Mouse (Mus musculus) kidney, adult 2 months (tissue): ENCODE results near the gene Ak2. TPM values are rescaled to one million over a fixed set of nuclear protein-coding genes. Genes with fewer than 3 reads are reported as not detected.

Experiments used
- DNase-seq: peaks from one replicate; pipeline ENCODE4 v3.0.0; 2021
- H3K27ac ChIP-seq: fragments of 200-500 bp; 2 replicates; pipeline ENCODE4 v1.5.1; 2012; ENCODE audit warnings: low read depth, low read length, control low read depth, inconsistent platforms; ENCODE audit not compliant: insufficient read depth
- H3K27me3 ChIP-seq: fragments of 200-500 bp; replicated peaks from 2 replicates; pipeline ENCODE4 v1.6.1; 2012; ENCODE audit warnings: mild to moderate bottlenecking, moderate library complexity, low read length, inconsistent platforms; ENCODE audit not compliant: control insufficient read depth, insufficient read depth
- H3K36me3 ChIP-seq: fragments of 200-500 bp; 2 replicates; pipeline ENCODE4 v1.6.1; 2012; ENCODE audit warnings: mild to moderate bottlenecking, moderate library complexity, low read length, inconsistent platforms; ENCODE audit not compliant: control insufficient read depth, insufficient read depth
- H3K4me1 ChIP-seq: fragments of 200-500 bp; 2 replicates; pipeline ENCODE4 v1.6.1; 2011; ENCODE audit warnings: low read length; ENCODE audit not compliant: control insufficient read depth, insufficient read depth
- H3K4me3 ChIP-seq: fragments of 200-500 bp; 2 replicates; pipeline ENCODE4 v1.5.1; 2011; ENCODE audit warnings: mild to moderate bottlenecking, low read depth, low read length, control low read depth; ENCODE audit not compliant: insufficient read depth
- CTCF ChIP-seq: fragments of 200-500 bp; conservative IDR thresholded peaks from 2 replicates; pipeline ENCODE4 v1.5.1; 2011; ENCODE audit warnings: low read depth, mild to moderate bottlenecking, control low read depth, low read length, moderate library complexity, mixed read lengths; ENCODE audit not compliant: insufficient read depth, insufficient read length
- POLR2A ChIP-seq: fragments of 200-500 bp; IDR thresholded peaks from one replicate; pipeline ENCODE4 v1.6.1; 2011; ENCODE audit warnings: low read depth, low read length, control low read depth
- WGBS: fragments of 180-500 bp; shearing (Covaris S2); methylation state at CpG from one replicate; pipeline ENCODE4 v1.1.7; 2018; 5-methylcytosine and 5-hydroxymethylcytosine counted together
- polyA plus RNA-seq: library from polyadenylated mRNA; depleted of rRNA; stranded (reverse); fragments of >200 nt; gene quantifications from 2 replicates; pipeline ENCODE4 v1.2.3, GENCODE M21; 2012; rRNA removed

Gene Ak2
- polyA plus RNA-seq, 1 experiment = 110 TPM

GRCm38 (mm10) chr4:129054757-129055156, 63.0 kb downstream of the Ak2 start:
- peaks cover 9% of the 10 kb centered on the region; the same call in 1 of the 2 replicates for H3K4me1 ChIP-seq
- H3K27me3 ChIP-seq = no peaks in the 10 kb centered on the region
- DNase-seq = peak; percentile 38
- peak overlapping the region; percentile 53; the same call in 1 of the 2 replicates for H3K27ac ChIP-seq
- 68% methylated on average over 12 of the region's 12 CpGs for WGBS
- H3K36me3 ChIP-seq = no peaks in the 10 kb centered on the region
- no peak for TF ChIP-seq POLR2A
- no peak for TF ChIP-seq CTCF
- no peak overlapping the region for H3K4me3 ChIP-seq

DNA sequence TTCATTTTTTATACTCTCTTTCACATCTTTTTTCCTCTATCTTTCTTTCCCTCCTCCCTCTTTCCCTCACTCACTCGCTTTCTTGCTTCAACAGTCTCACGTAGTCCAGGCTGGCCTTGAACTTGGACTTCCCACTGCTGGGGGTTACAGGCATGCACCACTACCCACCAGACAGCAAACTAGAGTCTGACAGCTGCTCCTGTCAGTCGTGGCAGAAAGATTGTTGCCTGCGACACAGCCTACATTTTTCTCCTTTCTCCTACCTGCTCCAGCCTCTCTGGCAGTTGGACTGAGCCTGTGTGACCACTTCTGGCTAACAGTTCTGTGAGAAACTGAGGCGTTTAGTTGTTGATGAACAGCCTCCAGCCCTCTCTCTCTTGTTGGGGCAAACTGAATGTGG, 63.8 kb downstream of the Ak2 start:
- Histone ChIP-seq H3K27ac (no peak overlapping the region; the same call in 1 of the 2 replicates), H3K4me3 (no peak overlapping the region), H3K4me1 (peaks cover 13% of the 10 kb centered on the region; the same call in 1 of the 2 replicates), H3K36me3 (no peaks in the 10 kb centered on the region), H3K27me3 (no peaks in the 10 kb centered on the region)
- WGBS = 88% methylated on average over 5 of the region's 5 CpGs
- no peak for TF ChIP-seq POLR2A
- TF ChIP-seq CTCF = no peak
- no peak for DNase-seq

DNA sequence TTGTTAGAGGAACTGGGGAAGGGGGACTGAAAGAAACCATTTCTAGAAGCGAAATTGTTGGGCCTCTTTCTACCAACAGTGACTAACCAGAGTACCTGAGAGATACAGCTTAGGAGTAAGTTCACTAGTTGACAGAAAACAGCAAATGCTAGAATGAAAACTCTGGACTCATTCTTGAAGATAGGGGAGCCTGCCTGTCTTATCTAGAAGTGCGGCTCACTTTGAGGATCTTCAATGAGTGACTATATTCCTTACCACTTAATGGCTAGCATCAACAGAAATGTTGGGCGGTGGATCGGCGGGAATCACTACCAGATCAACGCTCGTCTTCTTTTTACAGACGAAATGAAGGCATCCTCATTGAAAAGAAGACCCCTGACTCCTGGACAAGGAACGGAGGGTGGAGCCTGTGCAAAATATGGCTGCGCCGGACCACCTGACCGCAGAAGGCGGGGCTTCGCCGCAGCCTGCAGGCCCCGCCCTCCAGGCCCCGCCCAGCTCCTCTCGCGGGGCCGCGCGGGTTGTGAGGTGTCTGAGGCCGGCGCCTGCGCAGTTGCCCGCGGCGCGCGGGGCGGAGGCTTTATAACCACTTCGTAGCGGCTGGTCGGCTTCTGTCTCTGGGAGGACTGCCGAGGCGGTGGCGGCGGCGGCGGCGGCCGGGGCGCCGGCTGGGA, 65.9 kb downstream of the Ak2 start:
- DNase-seq = peak; percentile 97
- Histone ChIP-seq H3K27me3 (no peaks in the 10 kb centered on the region), H3K4me1 (peaks cover 13% of the 10 kb centered on the region; the same call in 1 of the 2 replicates), H3K27ac (peak overlapping the region; percentile 61), H3K4me3 (peak overlapping the region; percentile 86), H3K36me3 (no peaks in the 10 kb centered on the region)
- TF ChIP-seq POLR2A (peak; percentile 76), CTCF (no peak)
- 5% methylated on average over 41 of the region's 44 CpGs for WGBS

- H3K27ac ChIP-seq = peak within 1 kb of the TSS; percentile 61
- WGBS = under 1% methylated on average over 102 of the region's 107 CpGs
- no peak for TF ChIP-seq CTCF
- TF ChIP-seq POLR2A = no peak
- no peaks in the 10 kb centered on the region for H3K27me3 ChIP-seq
- peak within 1 kb of the TSS; percentile 86 for H3K4me3 ChIP-seq
- H3K36me3 ChIP-seq = no peaks in the 10 kb centered on the region
- peaks cover 13% of the 10 kb centered on the region; the same call in 1 of the 2 replicates for H3K4me1 ChIP-seq
- DNase-seq = peak; percentile 45
Observed at GRCm38 (mm10) chr4:129058207-129059092, 66.7 kb downstream of the Ak2 start, which contains the start of gene Rnf19b. Gene Rnf19b, plus strand, starts transcription at chr4:129058271.

GRCm38 (mm10) chr4:129059125-129059551, 67.4 kb downstream of the Ak2 start:
- WGBS = 2% methylated on average over 13 of the region's 13 CpGs

DNA sequence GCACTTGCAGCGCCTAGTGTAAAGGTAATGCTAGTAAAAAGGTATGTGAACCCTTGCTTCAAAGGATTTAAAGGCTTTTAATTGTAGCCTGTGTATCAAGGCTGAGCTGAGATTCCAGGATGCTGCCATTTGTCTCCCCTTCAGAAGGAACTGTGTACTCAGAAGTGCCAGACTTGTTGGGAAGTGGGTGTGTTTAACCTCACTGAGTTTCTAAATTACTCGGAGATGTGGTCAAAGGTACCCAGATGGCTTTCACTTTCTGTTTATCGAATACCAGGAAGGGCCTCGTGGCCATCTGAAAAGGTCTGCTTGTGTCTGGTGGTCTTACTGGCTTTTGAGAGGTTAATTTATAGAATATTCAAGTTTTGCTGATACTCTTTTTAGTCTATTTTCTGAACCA, 68.2 kb downstream of the Ak2 start:
- 21% methylated on average over 4 of the region's 4 CpGs for WGBS
- Histone ChIP-seq H3K4me1 (peaks cover 13% of the 10 kb centered on the region; the same call in 1 of the 2 replicates), H3K36me3 (no peaks in the 10 kb centered on the region), H3K27me3 (no peaks in the 10 kb centered on the region), H3K4me3 (peak overlapping the region; percentile 21; the same call in 1 of the 2 replicates), H3K27ac (no peak overlapping the region; the same call in 1 of the 2 replicates)
- TF ChIP-seq POLR2A (no peak), CTCF (no peak)
- peak; percentile 60 for DNase-seq

More at GRCm38 (mm10) chr4:129059125-129059551, 67.4 kb downstream of the Ak2 start:
- DNase-seq = peak; percentile 37
- Histone ChIP-seq H3K36me3 (no peaks in the 10 kb centered on the region), H3K27me3 (no peaks in the 10 kb centered on the region), H3K27ac (no peak overlapping the region), H3K4me3 (peak overlapping the region; percentile 86), H3K4me1 (peaks cover 13% of the 10 kb centered on the region; the same call in 1 of the 2 replicates)
- TF ChIP-seq CTCF = no peak
- no peak for TF ChIP-seq POLR2A

Other genes starting within 250 kb of the Ak2 start
- 0.16 and 0.39 TPM in 2 replicates for gene A3galt2, start 236.6 kb upstream of the Ak2 start, polyA plus RNA-seq
- gene Zfp362, start 185.9 kb upstream of the Ak2 start, polyA plus RNA-seq = 29.5 and 29.7 TPM in 2 replicates
- gene Trim62, start 108.4 kb upstream of the Ak2 start, polyA plus RNA-seq = 3.3 and 3.7 TPM in 2 replicates
- gene Azin2, start 29.5 kb upstream of the Ak2 start, polyA plus RNA-seq = 14.0 and 14.7 TPM in 2 replicates
- 28.2 and 30.6 TPM in 2 replicates for gene Rnf19b, start 66.3 kb downstream of the Ak2 start, polyA plus RNA-seq
- 9.3 and 9.9 TPM in 2 replicates for gene Tmem54, start 113.6 kb downstream of the Ak2 start, polyA plus RNA-seq
- gene Hpca, start 130.1 kb downstream of the Ak2 start, polyA plus RNA-seq = 0.41 and 0.60 TPM in 2 replicates
- gene Fndc5, start 145.0 kb downstream of the Ak2 start, polyA plus RNA-seq = 2.6 and 3.3 TPM in 2 replicates
- gene S100pbp, start 197.8 kb downstream of the Ak2 start, polyA plus RNA-seq = 12.6 and 13.6 TPM in 2 replicates
- 16.3 and 17.4 TPM in 2 replicates for gene Yars, start 197.8 kb downstream of the Ak2 start, polyA plus RNA-seq